ENCODE assay signal across 35 mouse cellular contexts in the genomic region with DNA sequence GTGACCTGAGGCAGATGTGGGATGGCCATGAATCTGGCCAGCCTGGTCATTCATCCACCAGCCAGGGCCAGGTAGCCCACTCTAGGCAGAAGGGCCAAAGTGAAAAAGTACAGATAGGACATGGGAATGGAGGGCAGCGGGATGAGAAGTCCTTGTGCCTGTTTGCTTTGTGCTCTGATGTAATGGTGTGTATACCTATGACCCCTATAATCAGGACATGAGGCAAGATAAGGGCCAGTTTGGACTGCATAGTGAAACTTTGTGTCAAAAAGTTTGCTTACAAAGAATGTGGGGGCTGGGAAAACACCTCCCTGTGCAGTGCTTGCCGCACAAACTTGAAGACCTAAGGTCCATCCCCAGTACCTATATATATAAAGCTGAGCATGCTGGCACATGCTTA. TPM values are rescaled to one million over a fixed set of nuclear protein-coding genes. Genes with fewer than 3 reads are reported as not detected.
"Had no signal": no experiment of that assay in that cellular context is flagged by ENCODE, and none has a peak within 500 bp of the region (broad histone marks: within the 10 kb centered on the region; RNA-seq: fewer than 3 reads in every experiment).

No protein-coding gene starts in this region.

- H3K4me2 ChIP-seq: heart, embryonic 11.5 days; heart, embryonic 13.5 days; heart, embryonic 15.5 days; hindbrain, embryonic 12.5 days; hindbrain, embryonic 14.5 days; kidney, embryonic 15.5 days; limb, embryonic 13.5 days had no signal

- DNase-seq: forebrain, postnatal 0 days; gastrocnemius, postnatal 14 days; gastrocnemius, postnatal 36 days; heart, adult 11 months; heart, adult 2 months; heart, postnatal 4 days; kidney, adult 11 months; kidney, adult 2 months; kidney, adult 9 months; kidney, postnatal 14 days; kidney, postnatal 36 days; layer of hippocampus, adult 9-11 months; layer of hippocampus, postnatal 36 days; left cerebral cortex, postnatal 4 days had no signal

- H3K9me3 ChIP-seq: heart, embryonic 13.5 days; heart, embryonic 15.5 days; hindbrain, embryonic 10.5 days; hindbrain, embryonic 12.5 days; kidney, embryonic 15.5 days; limb, embryonic 13.5 days had no signal

- H3K27me3 ChIP-seq: heart, embryonic 13.5 days; heart, embryonic 15.5 days; hindbrain, embryonic 12.5 days; kidney, embryonic 15.5 days; limb, embryonic 13.5 days had no signal

- H3K9ac ChIP-seq: forebrain, postnatal 0 days; heart, embryonic 13.5 days; heart, embryonic 15.5 days; hindbrain, embryonic 12.5 days; hindbrain, embryonic 14.5 days; kidney, embryonic 15.5 days; limb, embryonic 13.5 days had no signal

- ATAC-seq: forebrain, postnatal 0 days; intestine, embryonic 16.5 days had no signal

- H3K27ac ChIP-seq: heart, adult 2 months; heart, embryonic 13.5 days; heart, embryonic 15.5 days; hindbrain, embryonic 10.5 days; hindbrain, embryonic 12.5 days; hindbrain, embryonic 14.5 days; hindbrain, postnatal 0 days; kidney, embryonic 15.5 days; kidney, postnatal 0 days; limb, embryonic 13.5 days had no signal

- H3K4me3 ChIP-seq: heart, adult 2 months; heart, embryonic 13.5 days; heart, embryonic 15.5 days; hindbrain, embryonic 10.5 days; hindbrain, embryonic 12.5 days; kidney, embryonic 15.5 days; limb, embryonic 13.5 days had no signal

- H3K4me1 ChIP-seq: hindbrain, embryonic 10.5 days; hindbrain, embryonic 12.5 days; kidney, embryonic 15.5 days; limb, embryonic 13.5 days had no signal

RNA-seq across cellular contexts. Expression of gene Prr36, which starts 31.1 kb away (rescaled TPM):
- total RNA-seq: gastrocnemius, adult 18-20 months; gastrocnemius, adult 8-10 months; gastrocnemius, postnatal 36 days; heart, postnatal 25 days had no signal

RNA-seq across cellular contexts. Expression of gene Lrrc8e, which starts 40.5 kb away (rescaled TPM):
- total RNA-seq: forebrain, postnatal 0 days; gastrocnemius, adult 18-20 months; hindbrain, postnatal 0 days; layer of hippocampus, adult 18-20 months; layer of hippocampus, postnatal 36 days; left cerebral cortex, postnatal 10 days; left cerebral cortex, postnatal 25 days; left cerebral cortex, postnatal 4 days had no signal
- polyA plus RNA-seq: forebrain, postnatal 0 days; heart, embryonic 13.5 days; hindbrain, embryonic 10.5 days; hindbrain, postnatal 0 days had no signal

RNA-seq across cellular contexts. Expression of gene Cd209g, which starts 52.3 kb away (rescaled TPM):
- total RNA-seq: heart, postnatal 25 days; heart, postnatal 4 days; hindbrain, postnatal 0 days; layer of hippocampus, postnatal 14 days; left cerebral cortex, postnatal 25 days; left cerebral cortex, postnatal 4 days had no signal
- polyA plus RNA-seq: forebrain, postnatal 0 days; heart, embryonic 11.5 days; heart, embryonic 13.5 days; heart, embryonic 15.5 days; heart, postnatal 0 days; hindbrain, embryonic 10.5 days; hindbrain, embryonic 12.5 days; hindbrain, embryonic 14.5 days; intestine, embryonic 14.5 days; intestine, embryonic 16.5 days; kidney, embryonic 15.5 days; kidney, postnatal 0 days; limb, embryonic 11.5 days; limb, embryonic 13.5 days had no signal
